Mouse (Mus musculus) myocyte (in vitro differentiated cells): Measurements from ENCODE around the gene Dmwd. TPM values are rescaled to one million over a fixed set of nuclear protein-coding genes. Genes with fewer than 3 reads are reported as not detected.

Experiments
- H3K27me3 ChIP-seq: one replicate; pipeline ENCODE4 v1.6.1; 2011; ENCODE audit not compliant: control insufficient read depth, insufficient read depth, insufficient read length
- H3K36me3 ChIP-seq: one replicate; pipeline ENCODE4 v1.6.1; 2011; ENCODE audit not compliant: control insufficient read depth, insufficient read depth
- H3K4me2 ChIP-seq: one replicate; pipeline ENCODE4 v1.6.1; 2011; ENCODE audit warnings: low read depth, control low read depth
- H3K4me3 ChIP-seq: one replicate; pipeline ENCODE4 v1.5.1; 2011; ENCODE audit warnings: mild to moderate bottlenecking, control low read depth, moderate library complexity
- H3K79me2 ChIP-seq: one replicate; pipeline ENCODE4 v1.6.1; 2011; ENCODE audit not compliant: control insufficient read depth, insufficient read depth
- H3ac ChIP-seq: one replicate; pipeline ENCODE4 v1.6.1; 2011; ENCODE audit not compliant: control insufficient read depth, insufficient read length
- CEBPB ChIP-seq: IDR thresholded peaks from 2 replicates; pipeline ENCODE4 v1.6.1; 2011; ENCODE audit warnings: mild to moderate bottlenecking, moderate library complexity; ENCODE audit not compliant: poor library complexity, insufficient read depth, severe bottlenecking
- E2F4 ChIP-seq: IDR thresholded peaks from one replicate; pipeline ENCODE4 v1.6.1; 2011; ENCODE audit warnings: mild to moderate bottlenecking, control low read depth, moderate library complexity; ENCODE audit not compliant: insufficient read depth
- MAX ChIP-seq: IDR thresholded peaks from one replicate; pipeline ENCODE4 v1.6.1; 2011; ENCODE audit warnings: low read depth, mild to moderate bottlenecking, control low read depth
- MYOD1 ChIP-seq, 3 experiments: IDR thresholded peaks; one replicate each; pipeline ENCODE4 v1.6.1; 2011; ENCODE audit warnings: control low read depth in 2 of 3, low read depth in 2 of 3, mild to moderate bottlenecking in 2 of 3, moderate library complexity in 1 of 3; ENCODE audit not compliant: insufficient read length in 2 of 3, control insufficient read depth in 1 of 3
- MYOG ChIP-seq, 3 experiments: IDR thresholded peaks; one replicate each; pipeline ENCODE4 v1.6.1; 2011; ENCODE audit warnings: control low read depth in 2 of 3, low read depth in 2 of 3, mild to moderate bottlenecking in 2 of 3; ENCODE audit not compliant: insufficient read length in 2 of 3, control insufficient read depth in 1 of 3, insufficient read depth in 1 of 3
- POLR2A ChIP-seq: IDR thresholded peaks from one replicate; pipeline ENCODE4 v1.6.1; 2011; ENCODE audit warnings: low read depth, mild to moderate bottlenecking, control low read depth, moderate library complexity; ENCODE audit not compliant: insufficient read length
- POLR2AphosphoS2 ChIP-seq: IDR thresholded peaks from one replicate; pipeline ENCODE4 v1.6.1; 2011; ENCODE audit warnings: low read depth, control low read depth; ENCODE audit not compliant: insufficient read length
- REST ChIP-seq: IDR thresholded peaks from one replicate; pipeline ENCODE4 v1.6.1; 2011; ENCODE audit warnings: mild to moderate bottlenecking, control low read depth, moderate library complexity; ENCODE audit not compliant: insufficient read depth, insufficient read length
- SRF ChIP-seq: IDR thresholded peaks from one replicate; pipeline ENCODE4 v1.6.1; 2011; ENCODE audit warnings: low read depth; ENCODE audit not compliant: control insufficient read depth, insufficient read length
- TCF12 ChIP-seq: IDR thresholded peaks from one replicate; pipeline ENCODE4 v1.6.1; 2011; ENCODE audit warnings: mild to moderate bottlenecking, control low read depth; ENCODE audit not compliant: poor library complexity, insufficient read depth, severe bottlenecking
- TCF3 ChIP-seq: IDR thresholded peaks from one replicate; pipeline ENCODE4 v1.6.1; 2011; ENCODE audit warnings: low read depth, control low read depth; ENCODE audit not compliant: insufficient read length
- USF1 ChIP-seq: IDR thresholded peaks from one replicate; pipeline ENCODE4 v1.6.1; 2011; ENCODE audit warnings: low read depth, mild to moderate bottlenecking, control low read depth, moderate library complexity
- polyA plus RNA-seq: library from polyadenylated mRNA; unstranded; fragments of >200 nt; fragmentation: generic; extraction: Trizol; gene quantifications from one replicate; pipeline ENCODE4 v1.2.1, GENCODE M21; 2012; ENCODE audit warnings: missing spikeins

The Dmwd gene
- polyA plus RNA-seq, 1 experiment: 83.7 TPM

- peak overlapping the region; percentile 62 for H3ac ChIP-seq
- H3K79me2 ChIP-seq: peaks cover 31% of the 10 kb centered on the region
- no peaks in the 10 kb centered on the region for H3K36me3 ChIP-seq
- H3K4me2 ChIP-seq: peak overlapping the region; percentile 85
- peak overlapping the region; percentile 49 for H3K4me3 ChIP-seq
- no peaks in the 10 kb centered on the region for H3K27me3 ChIP-seq
- TF ChIP-seq MAX: no peak
- TF ChIP-seq CEBPB: no peak
- TF ChIP-seq SRF: no peak
- no peak for TF ChIP-seq POLR2AphosphoS2
- TF ChIP-seq TCF3: no peak
- no peak for TF ChIP-seq USF1
- no peak for TF ChIP-seq REST
- no peak for TF ChIP-seq POLR2A
- TF ChIP-seq E2F4: no peak
- no peak for TF ChIP-seq MYOG (IDR thresholded peaks at IDR 0.05; ENCODE audit: control insufficient read depth in 1 of 3, insufficient read depth in 1 of 3, insufficient read length in 2 of 3, low read depth in 2 of 3)
- no peak for TF ChIP-seq MYOD1 (IDR thresholded peaks at IDR 0.05; ENCODE audit: control insufficient read depth in 1 of 3, insufficient read length in 2 of 3, low read depth in 2 of 3)
- TF ChIP-seq TCF12: no peak
Observed at GRCm38 (mm10) chr7:19075231-19075630, 796 bp upstream of the Dmwd start.

GRCm38 (mm10) chr7:19076586-19076991, 562 bp downstream of the Dmwd start:
- TF ChIP-seq MYOG (IDR thresholded peaks at IDR 0.05; ENCODE audit: control insufficient read depth in 1 of 3, insufficient read depth in 1 of 3, insufficient read length in 2 of 3, low read depth in 2 of 3) (no peak), CEBPB (no peak), MYOD1 (IDR thresholded peaks at IDR 0.05; ENCODE audit: control insufficient read depth in 1 of 3, insufficient read length in 2 of 3, low read depth in 2 of 3) (no peak), E2F4 (no peak), TCF3 (no peak), POLR2AphosphoS2 (no peak), USF1 (no peak), TCF12 (no peak), MAX (no peak), REST (no peak), POLR2A (no peak), SRF (no peak)
- Histone ChIP-seq H3K4me2 (peak overlapping the region; percentile 93), H3ac (peak overlapping the region; percentile 62), H3K27me3 (no peaks in the 10 kb centered on the region), H3K4me3 (peak overlapping the region; percentile 49), H3K79me2 (peaks cover 38% of the 10 kb centered on the region), H3K36me3 (no peaks in the 10 kb centered on the region)

GRCm38 (mm10) chr7:19077761-19078160, 1.7 kb downstream of the Dmwd start:
- no peak overlapping the region for H3ac ChIP-seq
- peaks cover 41% of the 10 kb centered on the region for H3K79me2 ChIP-seq
- H3K27me3 ChIP-seq: no peaks in the 10 kb centered on the region
- TF ChIP-seq USF1 (no peak), REST (no peak), TCF3 (no peak), SRF (no peak), MAX (no peak), POLR2A (no peak), POLR2AphosphoS2 (no peak), MYOD1 (IDR thresholded peaks at IDR 0.05; ENCODE audit: control insufficient read depth in 1 of 3, insufficient read length in 2 of 3, low read depth in 2 of 3) (no peak), CEBPB (no peak), E2F4 (no peak), MYOG (IDR thresholded peaks at IDR 0.05; ENCODE audit: control insufficient read depth in 1 of 3, insufficient read depth in 1 of 3, insufficient read length in 2 of 3, low read depth in 2 of 3) (no peak), TCF12 (no peak)
- H3K36me3 ChIP-seq: no peaks in the 10 kb centered on the region
- H3K4me2 ChIP-seq: peak overlapping the region; percentile 93
- H3K4me3 ChIP-seq: peak overlapping the region; percentile 49

DNA sequence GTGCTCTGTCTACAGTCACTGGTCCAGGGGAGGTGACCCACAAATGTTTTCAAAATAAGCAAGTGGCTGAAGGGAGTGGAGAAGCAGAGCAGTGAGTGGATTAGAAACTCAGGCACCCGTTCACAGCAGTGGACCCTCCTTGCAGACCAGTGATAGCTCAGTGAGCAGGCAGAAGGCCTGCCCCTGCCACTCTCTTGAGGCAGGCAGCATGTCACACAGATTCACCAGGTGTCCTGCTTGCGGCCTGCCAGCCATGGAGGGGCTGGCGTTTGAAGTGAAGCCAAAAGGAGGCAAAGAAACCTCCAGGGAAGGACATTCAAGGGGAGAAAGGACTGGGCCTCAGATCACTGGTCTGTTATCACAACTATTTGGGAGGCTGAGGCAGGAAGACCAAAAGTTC, 2.7 kb downstream of the Dmwd start:
- Histone ChIP-seq H3K4me2 (no peak overlapping the region), H3K79me2 (peaks cover 41% of the 10 kb centered on the region), H3K27me3 (no peaks in the 10 kb centered on the region), H3K4me3 (no peak overlapping the region), H3K36me3 (no peaks in the 10 kb centered on the region), H3ac (no peak overlapping the region)
- TF ChIP-seq USF1 (no peak), CEBPB (no peak), TCF3 (no peak), SRF (no peak), MYOD1 (IDR thresholded peaks at IDR 0.05; ENCODE audit: control insufficient read depth in 1 of 3, insufficient read length in 2 of 3, low read depth in 2 of 3) (no peak), MAX (no peak), REST (no peak), POLR2A (no peak), E2F4 (no peak), MYOG (IDR thresholded peaks at IDR 0.05; ENCODE audit: control insufficient read depth in 1 of 3, insufficient read depth in 1 of 3, insufficient read length in 2 of 3, low read depth in 2 of 3) (no peak), TCF12 (no peak), POLR2AphosphoS2 (no peak)
